Mouse (Mus musculus): ENCODE data around the gene Cacna2d3.

Cacna2d3 gene

DNA sequence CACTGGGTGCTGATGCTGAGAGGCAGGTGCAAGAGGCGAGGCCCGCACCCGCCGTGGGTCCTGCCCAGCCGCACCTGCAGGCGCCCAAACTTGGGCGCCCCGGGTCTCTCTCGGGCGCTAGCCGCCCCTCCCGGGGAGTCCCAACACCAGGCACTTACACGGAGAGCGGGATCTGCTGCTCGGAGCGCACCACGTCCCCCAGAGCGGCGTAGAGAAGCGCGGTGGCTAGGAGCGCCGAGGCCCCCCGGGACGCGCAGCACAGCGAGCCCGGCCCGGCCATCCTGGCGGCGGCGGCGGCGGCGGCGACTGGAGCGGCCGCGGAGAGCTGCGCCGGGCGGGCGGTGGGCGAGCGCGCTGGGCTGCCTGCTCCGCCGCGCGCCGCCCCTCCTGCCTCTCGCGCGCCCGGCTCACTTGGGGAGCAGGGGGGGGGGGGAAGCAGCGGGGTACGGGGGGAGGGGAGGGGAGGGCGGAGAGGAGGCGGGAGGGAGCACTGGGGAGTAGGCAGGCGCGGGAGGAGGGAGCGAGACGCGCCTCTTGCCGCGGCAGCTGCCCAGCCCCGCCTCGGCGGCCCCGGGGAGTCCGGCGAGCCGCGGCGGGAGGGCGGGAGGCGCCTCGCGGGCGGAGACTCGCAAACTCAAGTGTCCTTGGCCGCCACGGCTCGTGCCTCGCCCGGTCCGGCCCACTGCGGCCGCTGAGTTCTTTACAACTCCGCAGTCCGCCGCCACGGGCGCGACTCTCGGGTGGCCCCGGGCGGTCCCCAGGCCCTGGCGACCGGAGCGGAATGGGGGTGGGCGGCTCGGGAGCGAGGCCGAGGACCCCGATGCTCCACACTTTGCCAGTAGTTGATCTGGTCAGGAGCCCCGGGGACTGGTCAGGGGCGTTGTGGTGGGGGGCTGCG lies at the start of gene Cacna2d3:
Gene Cacna2d3, minus strand, starts transcription at position 377 of the 898 bp plus-strand sequence.
- DNase-seq (ENCODE audit: low spot score in 2 of 2) = peak; percentile 45 to 56

- peak in 1 of 2 experiments; percentile 50 for DNase-seq (ENCODE audit: low spot score in 2 of 2)
These were observed 47.8 kb upstream of the Cacna2d3 start for GRCm38 (mm10) chr14:29769486-29769885.

GRCm38 (mm10) chr14:29752876-29753275 lies 31.2 kb upstream of the Cacna2d3 start:
- DNase-seq (ENCODE audit: low spot score in 2 of 2) = peak in 1 of 2 experiments; percentile 14

DNA sequence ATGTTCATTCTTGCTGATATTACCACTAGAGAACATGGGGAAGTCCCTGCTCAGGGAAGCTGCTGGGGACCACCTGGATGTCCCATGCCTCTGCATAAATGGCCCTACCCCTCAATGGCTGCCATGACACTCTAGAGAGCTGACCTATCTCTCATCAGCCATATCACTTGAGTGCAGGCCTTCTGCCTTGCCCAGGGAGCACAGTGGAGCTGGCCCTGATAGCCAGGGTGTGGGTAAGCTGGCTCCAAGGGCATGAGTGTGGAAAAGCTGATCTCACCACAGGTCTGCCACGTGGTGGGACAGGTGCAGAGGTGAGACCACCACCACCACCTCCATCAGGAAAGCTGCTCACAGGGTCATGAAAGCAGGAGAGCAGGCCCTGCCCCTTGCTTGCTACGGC lies 17.1 kb upstream of the Cacna2d3 start:
- DNase-seq (ENCODE audit: low spot score in 2 of 2) = no peak

- no peak for DNase-seq (ENCODE audit: low spot score in 2 of 2)
These were observed 8.6 kb upstream of the Cacna2d3 start for GRCm38 (mm10) chr14:29730256-29730655.

- peak in 1 of 2 experiments; percentile 23 for DNase-seq (ENCODE audit: low spot score in 2 of 2)
These were observed 7.3 kb upstream of the Cacna2d3 start for GRCm38 (mm10) chr14:29729009-29729408.

- no peak for DNase-seq (ENCODE audit: low spot score in 2 of 2)
These were observed 5.9 kb upstream of the Cacna2d3 start for GRCm38 (mm10) chr14:29727596-29727995.

DNA sequence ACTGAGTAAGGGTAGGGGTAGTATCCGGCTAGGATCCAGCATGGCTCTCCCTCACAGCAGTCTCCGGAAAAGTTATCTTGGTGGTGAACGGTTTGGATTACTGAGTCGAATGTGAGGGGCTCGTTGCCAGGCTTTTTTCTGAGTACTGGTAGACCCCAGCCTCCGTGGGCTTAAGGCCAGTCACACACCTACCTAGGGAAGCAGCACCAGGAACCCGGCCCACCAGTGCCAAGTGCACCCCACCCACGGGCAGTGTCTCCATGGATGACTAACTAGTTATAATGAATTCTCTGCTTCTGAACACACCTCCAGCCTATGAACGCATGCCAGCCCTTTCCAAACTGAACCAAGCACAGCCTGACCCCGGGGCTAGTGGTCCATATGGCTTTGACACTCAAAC lies 1.6 kb upstream of the Cacna2d3 start:
- peak; percentile 58 to 66 for DNase-seq (ENCODE audit: low spot score in 2 of 2)

DNA sequence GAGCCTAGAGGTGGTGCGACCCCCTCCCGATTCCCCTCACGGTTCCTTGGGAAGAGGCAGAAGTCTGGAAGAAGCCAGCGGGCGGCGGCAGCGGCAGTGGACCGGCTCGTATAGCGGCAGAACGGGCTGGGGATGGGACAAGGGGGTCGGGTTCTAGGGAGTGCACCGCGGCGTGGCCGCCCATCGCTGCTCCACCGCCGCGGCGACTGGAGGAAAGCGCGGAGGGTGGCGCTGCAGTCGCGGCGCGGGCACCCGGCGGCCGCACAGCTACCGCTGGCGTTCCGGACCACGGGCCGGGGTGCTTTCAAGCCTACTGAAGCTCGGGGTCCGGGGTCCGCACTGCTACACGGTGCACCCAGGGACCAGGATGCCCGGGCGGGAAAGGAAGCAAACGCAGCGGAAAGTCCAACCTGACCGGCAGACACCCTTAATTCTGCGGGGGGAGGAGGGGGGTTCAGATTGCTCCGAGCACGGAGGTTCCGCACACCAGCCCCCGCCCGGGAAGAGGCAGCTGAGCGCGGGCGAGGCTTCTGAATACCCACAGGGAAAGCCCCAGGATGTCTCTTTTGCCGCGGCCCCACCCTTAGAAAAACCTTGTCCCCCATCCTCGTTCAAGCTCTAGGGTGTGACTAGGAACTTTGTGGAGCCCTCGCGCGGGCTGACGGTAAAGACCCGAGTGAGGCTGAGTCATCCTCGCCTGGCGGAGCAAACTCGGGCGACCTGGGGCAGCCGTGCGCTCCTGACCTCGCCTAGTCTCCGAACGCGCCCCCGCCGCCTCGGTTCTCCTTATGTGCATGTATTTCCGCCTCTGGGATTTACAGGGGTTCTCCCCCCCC lies 940 bp upstream of the Cacna2d3 start:
- DNase-seq (ENCODE audit: low spot score in 2 of 2) = peak; percentile 30 to 44

- DNase-seq (ENCODE audit: low spot score in 2 of 2) = no peak
These were observed 555 bp downstream of the Cacna2d3 start for GRCm38 (mm10) chr14:29721131-29721487.

DNA sequence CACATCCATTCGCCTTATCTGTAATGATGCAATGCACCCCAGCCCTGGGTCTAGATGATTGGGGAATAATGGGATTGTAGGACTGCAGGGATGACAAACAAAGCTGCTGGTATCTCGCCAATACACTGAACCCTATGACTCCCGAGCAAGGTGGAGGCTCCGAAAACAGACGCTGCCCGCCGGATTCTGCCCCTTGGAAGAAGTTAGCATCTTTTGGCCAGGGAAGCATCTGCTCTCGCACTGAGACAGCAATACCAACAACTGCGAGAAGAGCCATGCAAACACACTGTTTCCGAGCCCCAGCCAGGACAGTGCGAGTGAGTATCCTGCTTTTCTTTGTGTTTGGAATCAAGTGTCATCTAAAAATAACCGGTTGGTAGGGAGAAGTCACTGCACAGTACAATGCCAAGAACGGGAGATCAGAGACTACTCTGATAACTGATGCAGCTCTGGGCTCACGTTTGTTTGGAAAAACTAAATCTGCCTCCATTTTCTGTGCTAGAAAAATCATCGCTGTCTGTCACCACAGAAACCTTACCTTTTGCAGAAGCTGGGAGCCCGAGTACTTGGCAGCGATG lies 1.2 kb downstream of the Cacna2d3 start:
- no peak for DNase-seq (ENCODE audit: low spot score in 2 of 2)

- DNase-seq (ENCODE audit: low spot score in 2 of 2) = no peak
These were observed 9.0 kb downstream of the Cacna2d3 start for GRCm38 (mm10) chr14:29712621-29713020.

GRCm38 (mm10) chr14:29707561-29708335 lies 13.9 kb downstream of the Cacna2d3 start:
- DNase-seq (ENCODE audit: low spot score in 2 of 2) = no peak

DNA sequence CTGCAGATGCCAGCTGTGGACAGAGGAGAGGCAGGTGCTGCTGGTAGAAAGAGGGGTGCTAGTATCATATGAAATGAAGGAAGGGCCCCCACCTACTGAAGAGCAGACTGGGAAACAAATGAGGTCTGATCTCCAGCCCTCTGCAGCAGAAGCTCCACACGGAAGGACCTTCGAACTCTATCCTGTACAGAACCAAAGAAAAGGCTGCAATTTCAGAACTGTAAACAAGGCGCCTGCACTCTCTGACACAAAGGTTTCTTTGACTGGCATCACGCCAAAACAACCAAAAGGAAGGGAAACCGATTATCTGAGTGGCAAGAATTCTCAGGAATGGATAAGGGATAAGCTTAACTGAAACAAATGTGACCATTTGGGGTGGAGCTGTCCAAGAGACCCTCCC lies 18.9 kb downstream of the Cacna2d3 start:
- no peak for DNase-seq (ENCODE audit: low spot score in 2 of 2)

DNA sequence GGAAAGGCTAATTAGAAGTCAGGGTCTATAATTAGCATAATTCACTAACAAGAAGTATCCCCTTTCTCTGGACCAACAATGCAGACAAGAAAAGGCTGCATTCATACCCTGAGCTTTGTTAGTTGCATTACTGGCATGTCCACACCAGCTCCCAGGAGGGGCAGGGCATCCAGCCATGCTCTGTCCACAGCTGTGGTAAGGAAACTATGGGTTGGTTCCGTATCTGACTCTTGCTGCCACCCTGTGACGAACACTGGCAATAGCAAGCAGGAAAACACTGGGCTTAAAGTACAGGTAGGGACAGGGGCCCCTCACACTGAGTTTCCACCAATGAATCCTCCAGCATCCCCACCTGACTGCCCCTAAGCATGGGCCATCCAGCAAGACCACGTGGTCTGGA lies 25.5 kb downstream of the Cacna2d3 start:
- peak; percentile 29 to 32 for DNase-seq (ENCODE audit: low spot score in 2 of 2)

DNA sequence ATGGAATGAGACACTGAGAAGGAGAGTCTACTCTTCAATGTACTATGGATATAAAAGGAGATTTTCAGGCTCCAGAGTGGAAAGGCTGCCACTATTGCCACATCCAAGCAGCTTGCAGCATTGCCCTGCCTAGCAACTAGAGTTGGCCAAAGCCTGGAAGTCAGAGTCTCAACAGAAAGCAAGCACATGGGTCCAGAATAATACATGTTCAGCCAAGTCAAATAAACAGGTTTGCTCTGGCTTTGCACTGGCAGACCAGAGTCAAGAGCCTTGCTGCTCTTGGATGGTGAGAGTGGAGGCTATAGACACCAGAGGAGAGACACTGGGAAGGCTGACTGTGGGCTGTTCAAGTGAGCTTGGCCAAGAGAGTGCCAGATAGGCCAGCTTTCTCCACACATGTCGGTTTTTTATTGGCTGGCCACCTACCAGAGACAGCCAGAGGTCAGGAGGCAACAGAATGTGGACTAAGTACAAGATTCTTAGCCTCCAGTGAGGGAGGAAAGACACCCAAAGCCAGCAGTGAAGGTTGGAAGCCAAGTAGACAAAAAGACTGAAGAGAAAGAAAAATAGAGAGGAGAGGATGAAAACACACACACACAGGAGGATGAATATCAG lies 49.1 kb downstream of the Cacna2d3 start:
- no peak for DNase-seq (ENCODE audit: low spot score in 2 of 2)

GRCm38 (mm10) chr14:29669826-29670225 lies 51.8 kb downstream of the Cacna2d3 start:
- DNase-seq (ENCODE audit: low spot score in 2 of 2) = peak in 1 of 2 experiments; percentile 25

DNA sequence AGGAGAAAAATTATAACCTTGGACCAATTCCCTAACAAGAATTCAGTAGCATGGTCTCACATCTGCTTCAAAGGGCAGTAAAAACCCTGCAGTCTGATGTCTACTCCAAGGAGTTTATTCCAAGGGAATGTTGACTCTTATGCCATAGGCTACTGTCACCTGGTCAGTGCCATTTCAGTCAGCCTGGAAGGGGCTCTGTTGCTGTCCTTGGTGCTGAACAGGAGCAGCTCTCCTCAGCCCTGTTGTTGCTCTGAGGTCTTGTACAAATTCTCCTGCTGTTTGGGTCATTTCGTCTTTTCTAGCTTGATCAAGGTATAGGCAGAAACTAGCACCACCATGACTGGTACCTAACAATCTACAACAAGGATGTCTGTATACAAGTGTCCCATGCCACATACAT lies 64.7 kb downstream of the Cacna2d3 start:
- DNase-seq (ENCODE audit: low spot score in 2 of 2) = no peak

- DNase-seq (ENCODE audit: low spot score in 2 of 2) = peak in 1 of 2 experiments; percentile 39
These were observed 71.1 kb downstream of the Cacna2d3 start for GRCm38 (mm10) chr14:29650591-29650990.

GRCm38 (mm10) chr14:29648721-29649120 lies 72.9 kb downstream of the Cacna2d3 start:
- DNase-seq (ENCODE audit: low spot score in 2 of 2) = no peak

GRCm38 (mm10) chr14:29645421-29645820 lies 76.2 kb downstream of the Cacna2d3 start:
- DNase-seq (ENCODE audit: low spot score in 2 of 2) = peak in 1 of 2 experiments; percentile 20
